Mouse (Mus musculus) CH12.LX (cell line): ENCODE measurements around the gene Gpcpd1.

Experiments
- CTCF ChIP-seq, 2 experiments: IDR thresholded peaks in 1 of 2; conservative IDR thresholded peaks in 1 of 2; 2 replicates each; pipeline ENCODE4 v1.5.1; 2011 to 2012; ENCODE audit warnings: low read depth in 2 of 2, low read length in 2 of 2, improper control_type of control experiment in 1 of 2, inconsistent platforms in 1 of 2, mild to moderate bottlenecking in 1 of 2, moderate library complexity in 1 of 2
- EP300 ChIP-seq: IDR thresholded peaks from 2 replicates; pipeline ENCODE4 v1.6.1; 2011; ENCODE audit warnings: low read length, improper control_type of control experiment
- JUND ChIP-seq: conservative IDR thresholded peaks from 2 replicates; pipeline ENCODE4 v1.6.1; 2011; ENCODE audit warnings: low read depth, low read length, improper control_type of control experiment
- MAX ChIP-seq: IDR thresholded peaks from 2 replicates; pipeline ENCODE4 v1.6.1; 2011; ENCODE audit warnings: low read length, improper control_type of control experiment
- MAZ ChIP-seq: IDR thresholded peaks from 2 replicates; pipeline ENCODE4 v1.6.1; 2012; ENCODE audit warnings: low read depth, mild to moderate bottlenecking, inconsistent platforms, low read length, improper control_type of control experiment, moderate library complexity
- NELFE ChIP-seq: IDR thresholded peaks from 2 replicates; pipeline ENCODE4 v1.6.1; 2011; ENCODE audit warnings: low read depth, low read length, improper control_type of control experiment
- POLR2A ChIP-seq: IDR thresholded peaks from 2 replicates; pipeline ENCODE4 v1.6.1; 2011; ENCODE audit warnings: low read depth, mild to moderate bottlenecking, improper control_type of control experiment, low read length
- USF2 ChIP-seq: conservative IDR thresholded peaks from 2 replicates; pipeline ENCODE4 v1.6.1; 2011; ENCODE audit warnings: low read depth, low read length, improper control_type of control experiment
- ZC3H11A ChIP-seq: IDR thresholded peaks from 2 replicates; pipeline ENCODE4 v1.6.1; 2012; ENCODE audit warnings: low read depth, mild to moderate bottlenecking, inconsistent platforms, low read length, improper control_type of control experiment

DNA sequence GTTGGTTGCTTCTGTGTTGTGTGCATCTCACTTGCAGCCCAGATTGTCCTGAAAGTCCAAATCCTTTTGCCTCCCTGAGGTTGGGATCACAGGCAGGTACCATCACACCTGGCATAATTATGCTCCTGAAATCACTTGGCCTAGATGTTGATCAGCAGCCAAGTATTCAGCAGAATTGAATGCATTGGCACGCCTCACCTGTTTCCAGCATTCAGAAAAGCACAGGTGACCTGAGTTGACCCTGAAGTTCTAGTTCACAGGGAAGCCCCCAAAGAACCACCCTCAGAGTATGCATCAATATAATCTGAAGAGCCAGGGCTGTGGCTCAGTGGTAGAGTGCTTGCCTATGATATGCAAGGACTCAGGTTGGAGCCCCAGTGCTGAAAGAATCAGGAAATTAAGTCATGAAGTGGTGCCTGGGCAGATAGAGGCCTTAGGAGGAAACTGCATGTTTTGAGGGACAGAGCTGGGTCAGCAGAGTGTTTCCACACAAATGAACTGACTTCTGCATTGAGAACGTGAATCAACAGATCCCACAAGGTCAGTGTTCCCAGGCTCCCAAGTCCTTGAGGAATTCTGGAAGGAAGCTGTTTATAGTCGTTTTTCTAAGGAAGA is 10.4 kb upstream of the Gpcpd1 start:
- TF ChIP-seq MAZ: no peak
- TF ChIP-seq NELFE: no peak
- TF ChIP-seq POLR2A: no peak
- no peak for TF ChIP-seq CTCF (conservative IDR thresholded peaks at IDR 0.05 in 1 of 2, IDR thresholded peaks at IDR 0.05 in 1 of 2; ENCODE audit: low read depth in 2 of 2, low read length in 2 of 2)
- no peak for TF ChIP-seq ZC3H11A
- TF ChIP-seq USF2: no peak
- TF ChIP-seq JUND: no peak
- TF ChIP-seq MAX: no peak
- no peak for TF ChIP-seq EP300
